Mouse (Mus musculus): Measurements from ENCODE around the gene Marf1. TPM values are rescaled to one million over a fixed set of nuclear protein-coding genes. Genes with fewer than 3 reads are reported as not detected.

Marf1 gene
- polyA plus RNA-seq, 1 experiment from 2014 or later: 9.0 TPM

GRCm38 (mm10) chr16:14125253-14125652 is 37.9 kb downstream of the Marf1 start:
- H3K9ac ChIP-seq (ENCODE audit: low read length): no peak overlapping the region
- no peaks in the 10 kb centered on the region for H3K4me1 ChIP-seq (ENCODE audit: control insufficient read depth, insufficient read depth, low read length)
- 86% methylated on average over 1 of the region's 1 CpGs for WGBS
- H3K36me3 ChIP-seq (ENCODE audit: control insufficient read depth, insufficient read depth): peaks cover 67% of the 10 kb centered on the region
- no peaks in the 10 kb centered on the region for H3K27me3 ChIP-seq (ENCODE audit: control insufficient read depth, insufficient read depth, low read length)
- no peak overlapping the region for H3K4me2 ChIP-seq (ENCODE audit: low read depth, low read length)
- H3K27ac ChIP-seq (ENCODE audit: low read length): no peak overlapping the region
- H3K4me3 ChIP-seq (ENCODE audit: low read length): no peak overlapping the region
- no peak for ATAC-seq (replicated peaks; ENCODE audit: extremely low read depth, insufficient read depth, low FRiP score)
- H3K9me3 ChIP-seq (replicated peaks; ENCODE audit: control insufficient read depth, low read length): no peaks in the 10 kb centered on the region

GRCm38 (mm10) chr16:14124709-14125108 is 38.4 kb downstream of the Marf1 start:
- Histone ChIP-seq H3K4me3 (ENCODE audit: low read length) (no peak overlapping the region), H3K4me2 (ENCODE audit: low read depth, low read length) (no peak overlapping the region), H3K36me3 (ENCODE audit: control insufficient read depth, insufficient read depth) (peaks cover 68% of the 10 kb centered on the region), H3K27ac (ENCODE audit: low read length) (no peak overlapping the region), H3K9ac (ENCODE audit: low read length) (no peak overlapping the region), H3K27me3 (ENCODE audit: control insufficient read depth, insufficient read depth, low read length) (no peaks in the 10 kb centered on the region), H3K4me1 (ENCODE audit: control insufficient read depth, insufficient read depth, low read length) (no peaks in the 10 kb centered on the region), H3K9me3 (replicated peaks; ENCODE audit: control insufficient read depth, low read length) (no peaks in the 10 kb centered on the region)
- no peak for ATAC-seq (replicated peaks; ENCODE audit: extremely low read depth, insufficient read depth, low FRiP score)
- 95% methylated on average over 7 of the region's 7 CpGs for WGBS

- Histone ChIP-seq H3K9me3 (replicated peaks; ENCODE audit: control insufficient read depth, low read length) (no peaks in the 10 kb centered on the region), H3K36me3 (ENCODE audit: control insufficient read depth, insufficient read depth) (peaks cover 65% of the 10 kb centered on the region), H3K4me3 (ENCODE audit: low read length) (no peak overlapping the region), H3K4me2 (ENCODE audit: low read depth, low read length) (no peak overlapping the region), H3K27ac (ENCODE audit: low read length) (no peak overlapping the region), H3K9ac (ENCODE audit: low read length) (no peak overlapping the region), H3K4me1 (ENCODE audit: control insufficient read depth, insufficient read depth, low read length) (no peaks in the 10 kb centered on the region), H3K27me3 (ENCODE audit: control insufficient read depth, insufficient read depth, low read length) (no peaks in the 10 kb centered on the region)
- no peak for ATAC-seq (replicated peaks; ENCODE audit: extremely low read depth, insufficient read depth, low FRiP score)
- WGBS: 83% methylated on average over 2 of the region's 2 CpGs
Observed at GRCm38 (mm10) chr16:14123901-14124300, 39.2 kb downstream of the Marf1 start.

- Histone ChIP-seq H3K27me3 (ENCODE audit: control insufficient read depth, insufficient read depth, low read length) (no peaks in the 10 kb centered on the region), H3K4me2 (ENCODE audit: low read depth, low read length) (no peak overlapping the region), H3K9ac (ENCODE audit: low read length) (no peak overlapping the region), H3K9me3 (replicated peaks; ENCODE audit: control insufficient read depth, low read length) (no peaks in the 10 kb centered on the region), H3K27ac (ENCODE audit: low read length) (no peak overlapping the region), H3K36me3 (ENCODE audit: control insufficient read depth, insufficient read depth) (peaks cover 55% of the 10 kb centered on the region), H3K4me1 (ENCODE audit: control insufficient read depth, insufficient read depth, low read length) (peaks cover 3% of the 10 kb centered on the region; the same call in 1 of the 2 replicates), H3K4me3 (ENCODE audit: low read length) (no peak overlapping the region)
- no peak for ATAC-seq (replicated peaks; ENCODE audit: extremely low read depth, insufficient read depth, low FRiP score)
Observed at GRCm38 (mm10) chr16:14122586-14122985, 40.6 kb downstream of the Marf1 start.

- Histone ChIP-seq H3K4me3 (ENCODE audit: low read length) (no peak overlapping the region), H3K4me1 (ENCODE audit: control insufficient read depth, insufficient read depth, low read length) (peaks cover 3% of the 10 kb centered on the region; the same call in 1 of the 2 replicates), H3K4me2 (ENCODE audit: low read depth, low read length) (no peak overlapping the region), H3K36me3 (ENCODE audit: control insufficient read depth, insufficient read depth) (peaks cover 51% of the 10 kb centered on the region), H3K9me3 (replicated peaks; ENCODE audit: control insufficient read depth, low read length) (no peaks in the 10 kb centered on the region), H3K27me3 (ENCODE audit: control insufficient read depth, insufficient read depth, low read length) (no peaks in the 10 kb centered on the region), H3K27ac (ENCODE audit: low read length) (no peak overlapping the region), H3K9ac (ENCODE audit: low read length) (no peak overlapping the region)
- 92% methylated on average over 7 of the region's 7 CpGs for WGBS
- ATAC-seq (replicated peaks; ENCODE audit: extremely low read depth, insufficient read depth, low FRiP score): no peak
Observed at GRCm38 (mm10) chr16:14121563-14121962, 41.6 kb downstream of the Marf1 start.

- no peaks in the 10 kb centered on the region for H3K27me3 ChIP-seq (ENCODE audit: control insufficient read depth, insufficient read depth, low read length)
- peaks cover 50% of the 10 kb centered on the region for H3K36me3 ChIP-seq (ENCODE audit: control insufficient read depth, insufficient read depth)
- WGBS: 94% methylated on average over 5 of the region's 5 CpGs
Observed at GRCm38 (mm10) chr16:14120941-14121340, 42.2 kb downstream of the Marf1 start.

GRCm38 (mm10) chr16:14117299-14117698 is 45.9 kb downstream of the Marf1 start:
- no peak overlapping the region for H3K27ac ChIP-seq (ENCODE audit: low read length)
- no peak for ATAC-seq (replicated peaks; ENCODE audit: extremely low read depth, insufficient read depth, low FRiP score)
- H3K36me3 ChIP-seq (ENCODE audit: control insufficient read depth, insufficient read depth): peaks cover 44% of the 10 kb centered on the region
- no peak overlapping the region for H3K4me3 ChIP-seq (ENCODE audit: low read length)
- no peak overlapping the region for H3K4me2 ChIP-seq (ENCODE audit: low read depth, low read length)
- H3K9me3 ChIP-seq (replicated peaks; ENCODE audit: control insufficient read depth, low read length): no peaks in the 10 kb centered on the region
- H3K4me1 ChIP-seq (ENCODE audit: control insufficient read depth, insufficient read depth, low read length): peaks cover 3% of the 10 kb centered on the region; the same call in 1 of the 2 replicates
- H3K9ac ChIP-seq (ENCODE audit: low read length): no peak overlapping the region
- WGBS: 49% methylated on average over 2 of the region's 2 CpGs
- H3K27me3 ChIP-seq (ENCODE audit: control insufficient read depth, insufficient read depth, low read length): no peaks in the 10 kb centered on the region

More at GRCm38 (mm10) chr16:14120941-14121340, 42.2 kb downstream of the Marf1 start:
- H3K9me3 ChIP-seq (replicated peaks; ENCODE audit: control insufficient read depth, low read length): no peaks in the 10 kb centered on the region
- no peak overlapping the region for H3K4me2 ChIP-seq (ENCODE audit: low read depth, low read length)
- no peak overlapping the region for H3K9ac ChIP-seq (ENCODE audit: low read length)
- no peak for ATAC-seq (replicated peaks; ENCODE audit: extremely low read depth, insufficient read depth, low FRiP score)
- no peak overlapping the region for H3K27ac ChIP-seq (ENCODE audit: low read length)
- peaks cover 3% of the 10 kb centered on the region; the same call in 1 of the 2 replicates for H3K4me1 ChIP-seq (ENCODE audit: control insufficient read depth, insufficient read depth, low read length)
- H3K4me3 ChIP-seq (ENCODE audit: low read length): no peak overlapping the region

GRCm38 (mm10) chr16:14112742-14113141 is 50.4 kb downstream of the Marf1 start:
- ATAC-seq (replicated peaks; ENCODE audit: extremely low read depth, insufficient read depth, low FRiP score): no peak
- no peak overlapping the region for H3K9ac ChIP-seq (ENCODE audit: low read length)

GRCm38 (mm10) chr16:14112133-14112532 is 51.0 kb downstream of the Marf1 start:
- WGBS: 49% methylated on average over 2 of the region's 2 CpGs
- Histone ChIP-seq H3K4me3 (ENCODE audit: low read length) (no peak overlapping the region), H3K9me3 (replicated peaks; ENCODE audit: control insufficient read depth, low read length) (no peaks in the 10 kb centered on the region), H3K4me1 (ENCODE audit: control insufficient read depth, insufficient read depth, low read length) (no peaks in the 10 kb centered on the region), H3K27me3 (ENCODE audit: control insufficient read depth, insufficient read depth, low read length) (no peaks in the 10 kb centered on the region), H3K9ac (ENCODE audit: low read length) (no peak overlapping the region), H3K4me2 (ENCODE audit: low read depth, low read length) (no peak overlapping the region), H3K36me3 (ENCODE audit: control insufficient read depth, insufficient read depth) (peaks cover 41% of the 10 kb centered on the region), H3K27ac (ENCODE audit: low read length) (no peak overlapping the region)
- no peak for ATAC-seq (replicated peaks; ENCODE audit: extremely low read depth, insufficient read depth, low FRiP score)

More at GRCm38 (mm10) chr16:14112742-14113141, 50.4 kb downstream of the Marf1 start:
- Histone ChIP-seq H3K36me3 (ENCODE audit: control insufficient read depth, insufficient read depth) (peaks cover 41% of the 10 kb centered on the region), H3K27ac (ENCODE audit: low read length) (no peak overlapping the region), H3K4me1 (ENCODE audit: control insufficient read depth, insufficient read depth, low read length) (peaks cover 2% of the 10 kb centered on the region; the same call in 1 of the 2 replicates), H3K4me2 (ENCODE audit: low read depth, low read length) (no peak overlapping the region), H3K4me3 (ENCODE audit: low read length) (no peak overlapping the region), H3K27me3 (ENCODE audit: control insufficient read depth, insufficient read depth, low read length) (no peaks in the 10 kb centered on the region), H3K9me3 (replicated peaks; ENCODE audit: control insufficient read depth, low read length) (no peaks in the 10 kb centered on the region)
- 92% methylated on average over 3 of the region's 3 CpGs for WGBS
